Mouse (Mus musculus): ENCODE measurements around the gene Serp2.

The Serp2 gene

GRCm38 (mm10) chr14:76527758-76528313, 28.9 kb downstream of the Serp2 start:
- in situ Hi-C loops (cut with MboI; ENCODE audit: low sequenced_read_pairs): no loop called here

GRCm38 (mm10) chr14:76527030-76527719, 29.5 kb downstream of the Serp2 start:
- in situ Hi-C loops (cut with MboI; ENCODE audit: low sequenced_read_pairs): no loop called here

DNA sequence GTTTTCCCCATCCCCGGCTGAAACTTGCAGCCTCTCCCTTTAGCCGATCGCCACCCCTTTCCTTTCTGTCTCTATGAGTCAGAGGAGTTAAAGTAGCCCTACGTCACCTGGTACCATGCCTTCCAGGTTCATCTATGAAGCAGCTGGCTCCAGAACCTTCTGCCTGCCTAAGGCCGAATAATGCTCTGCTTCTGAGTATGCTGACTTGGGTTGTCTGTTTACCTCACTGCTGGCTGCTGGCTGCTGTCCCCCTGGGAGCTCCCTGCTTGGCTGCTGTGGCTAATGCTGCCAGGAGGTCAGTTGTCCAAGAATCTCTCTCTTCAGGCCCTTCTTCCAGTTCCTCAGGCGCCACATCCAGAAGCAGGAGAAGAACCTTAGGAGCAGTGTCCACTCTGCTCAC, 30.2 kb downstream of the Serp2 start:
- in situ Hi-C loops (cut with MboI; ENCODE audit: low sequenced_read_pairs): no loop called here

- in situ Hi-C loops (cut with MboI; ENCODE audit: low sequenced_read_pairs): no loop called here
These were observed 33.3 kb downstream of the Serp2 start for GRCm38 (mm10) chr14:76523344-76523743.

- in situ Hi-C loops (cut with MboI; ENCODE audit: low sequenced_read_pairs): no loop called here
These were observed 35.4 kb downstream of the Serp2 start for GRCm38 (mm10) chr14:76521308-76521707.

DNA sequence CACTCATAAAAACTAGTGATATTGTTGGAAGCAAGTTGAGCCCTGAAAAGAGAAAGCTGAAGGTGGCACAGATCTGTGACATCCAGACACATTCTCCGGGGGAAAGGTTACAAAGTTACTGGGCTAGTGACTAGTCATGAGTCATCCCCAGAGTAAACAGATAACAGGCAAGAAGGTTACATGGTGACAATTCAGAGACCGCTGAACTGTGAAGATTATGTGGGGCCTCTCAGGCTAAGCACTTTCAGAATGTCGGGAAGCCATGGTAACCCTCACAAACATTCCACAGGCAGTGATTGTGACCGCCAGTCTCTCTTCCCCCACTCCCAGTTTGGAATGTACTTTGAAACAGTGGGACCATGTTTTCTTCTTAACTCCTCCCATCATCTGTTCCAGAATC, 36.1 kb downstream of the Serp2 start:
- in situ Hi-C loops (cut with MboI; ENCODE audit: low sequenced_read_pairs): no loop called here

DNA sequence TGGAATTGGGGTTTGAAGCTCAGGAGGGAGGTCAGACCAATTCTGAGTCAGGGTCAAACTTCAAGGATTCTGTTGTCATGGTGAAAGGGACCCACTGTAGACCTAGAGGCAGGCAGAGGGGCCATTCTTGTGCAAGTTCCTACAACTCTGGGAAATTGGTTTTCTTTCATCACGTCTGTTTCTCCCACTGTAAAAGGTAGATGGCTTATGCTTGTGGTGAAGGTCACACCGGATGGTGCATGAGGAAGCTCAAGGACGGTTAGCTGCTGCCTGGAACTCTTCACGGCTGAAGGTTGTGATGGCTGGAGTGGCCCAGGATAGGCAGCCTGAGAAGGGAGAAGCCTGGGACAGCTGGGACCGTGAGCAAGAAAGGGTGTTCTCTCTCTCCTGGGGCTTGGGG, 38.5 kb downstream of the Serp2 start:
- in situ Hi-C loops (cut with MboI; ENCODE audit: low sequenced_read_pairs): no loop called here

DNA sequence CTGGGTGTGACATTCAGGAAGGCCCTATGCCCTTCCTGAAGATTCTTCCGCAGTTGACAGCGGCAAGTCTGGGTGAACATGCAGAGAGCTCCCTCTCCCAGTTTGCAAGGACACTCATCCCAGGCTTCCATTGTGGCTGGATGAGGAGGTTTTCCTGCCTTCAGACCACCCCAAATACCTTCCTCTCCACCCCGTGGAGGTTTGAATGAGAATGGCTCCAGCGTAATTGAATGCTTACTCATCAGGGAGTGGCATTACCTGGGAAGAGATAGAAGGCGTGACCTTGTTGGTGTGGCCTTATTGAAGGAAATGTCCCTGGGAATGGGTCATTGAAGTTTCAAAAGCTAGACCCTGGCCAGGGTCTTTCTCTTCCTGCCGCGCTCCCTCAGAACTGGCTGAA, 41.1 kb downstream of the Serp2 start:
- in situ Hi-C loops (cut with MboI; ENCODE audit: low sequenced_read_pairs): no loop called here

DNA sequence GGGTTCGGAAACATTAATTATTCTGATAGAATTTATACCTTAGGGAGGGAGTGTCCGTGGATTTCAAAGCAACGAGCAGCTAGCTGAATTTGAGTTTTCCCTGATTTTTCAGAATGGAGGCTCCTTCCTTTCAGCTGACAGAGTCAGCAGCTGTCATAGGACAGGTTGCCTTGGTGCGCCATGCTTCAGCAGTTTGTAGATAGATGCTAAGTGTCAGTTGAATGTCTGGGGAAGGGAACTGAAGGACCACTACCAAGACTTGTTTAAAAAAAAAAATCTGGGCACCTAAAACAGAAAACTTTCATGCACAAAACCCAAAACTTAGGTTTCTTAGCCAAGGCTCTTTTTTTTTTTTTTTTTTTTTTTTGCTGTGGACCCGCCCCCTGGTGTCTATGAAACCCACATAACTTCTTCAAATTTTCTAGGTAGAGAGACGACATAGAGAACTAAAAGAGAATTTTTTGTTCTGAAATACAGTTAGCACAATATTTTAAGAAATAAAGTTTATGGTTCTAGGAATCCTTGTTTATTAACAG, 42.6 kb downstream of the Serp2 start:
- in situ Hi-C loops (cut with MboI; ENCODE audit: low sequenced_read_pairs): no loop called here

DNA sequence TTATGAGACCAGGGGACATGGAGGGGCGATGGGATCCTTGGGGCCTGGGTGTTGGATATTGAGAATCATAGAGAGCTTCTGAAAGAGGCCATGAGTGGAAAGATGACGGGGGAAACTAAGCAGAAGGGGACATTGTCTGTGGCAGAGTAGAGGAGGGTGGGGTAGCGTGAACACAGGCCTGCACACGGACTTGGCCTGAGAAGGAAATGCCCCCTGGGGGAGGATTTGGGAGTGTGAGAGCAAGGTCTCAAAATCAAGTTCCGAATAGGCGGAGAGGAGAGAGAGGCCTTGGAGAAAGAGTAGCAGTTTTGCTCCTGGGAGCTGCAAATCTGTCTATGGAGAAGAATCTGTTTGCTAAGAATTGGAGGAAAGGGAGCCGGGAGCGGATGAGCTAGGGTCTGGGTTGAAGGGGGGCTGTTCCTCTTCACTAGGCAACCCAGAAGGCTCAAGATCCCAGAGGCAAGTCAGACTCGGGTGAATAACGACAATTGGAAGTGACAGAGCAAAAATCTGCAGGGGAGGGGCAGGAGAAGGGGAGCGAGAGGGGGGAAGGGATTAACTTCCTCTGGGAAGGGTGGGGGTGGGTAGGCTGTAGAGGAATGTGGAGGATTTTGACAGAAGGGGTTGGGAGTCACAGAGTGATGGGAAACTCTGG, 43.2 kb downstream of the Serp2 start:
- in situ Hi-C loops (cut with MboI; ENCODE audit: low sequenced_read_pairs): no loop called here

DNA sequence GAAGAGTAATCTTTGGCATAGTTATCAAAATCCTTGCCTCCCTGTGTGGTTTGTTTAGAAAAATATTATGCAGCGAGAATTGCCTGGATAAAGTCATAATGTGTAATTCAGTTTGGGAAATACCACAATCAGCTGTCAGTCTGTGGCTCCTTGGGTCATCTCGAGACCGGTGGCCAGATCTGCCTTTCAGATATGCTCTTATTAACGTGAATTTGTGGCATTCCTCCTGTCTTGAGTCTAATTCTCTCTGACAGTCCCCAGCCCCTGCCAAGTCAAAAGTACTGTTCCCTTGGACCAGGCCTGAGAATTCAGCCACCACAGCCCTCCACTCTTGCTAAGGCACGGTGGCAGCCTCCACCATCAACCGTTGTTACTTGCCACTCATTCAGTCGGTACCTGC, 44.7 kb downstream of the Serp2 start:
- in situ Hi-C loops (cut with MboI; ENCODE audit: low sequenced_read_pairs): no loop called here

GRCm38 (mm10) chr14:76508701-76509100, 48.0 kb downstream of the Serp2 start:
- in situ Hi-C loops (cut with MboI; ENCODE audit: low sequenced_read_pairs): loop anchor here (5.0 kb wide), 1 partner anchor 494 kb away; no protein-coding TSS in a partner anchor

GRCm38 (mm10) chr14:76507804-76508500, 48.7 kb downstream of the Serp2 start:
- in situ Hi-C loops (cut with MboI; ENCODE audit: low sequenced_read_pairs): loop anchor here (5.0 kb wide), 1 partner anchor 494 kb away; no protein-coding TSS in a partner anchor

DNA sequence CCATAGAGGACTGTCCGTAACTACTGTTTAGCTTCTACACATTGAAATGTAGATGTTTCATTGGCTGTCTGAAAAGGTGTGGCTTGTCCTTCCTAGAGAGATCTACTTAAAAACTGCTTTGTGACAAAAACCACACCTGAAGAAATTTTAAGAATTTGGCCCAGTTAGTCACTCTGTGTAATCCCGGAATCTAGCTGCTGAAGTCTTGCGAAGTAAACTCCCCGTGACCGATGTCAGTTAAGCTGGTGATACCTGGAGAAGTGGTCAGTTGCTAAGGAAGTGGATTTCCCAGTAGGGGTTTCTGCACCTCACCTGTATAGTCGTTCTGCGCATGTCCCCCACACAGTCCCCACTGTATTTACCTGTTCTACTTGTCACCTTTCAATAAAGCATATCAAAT, 49.3 kb downstream of the Serp2 start:
- in situ Hi-C loops (cut with MboI; ENCODE audit: low sequenced_read_pairs): loop anchor here (5.0 kb wide), 1 partner anchor 495 kb away; no protein-coding TSS in a partner anchor

- in situ Hi-C loops (cut with MboI; ENCODE audit: low sequenced_read_pairs): loop anchor here (5.0 kb wide), 1 partner anchor 496 kb away; no protein-coding TSS in a partner anchor
These were observed 50.1 kb downstream of the Serp2 start for GRCm38 (mm10) chr14:76506425-76507205.

- in situ Hi-C loops (cut with MboI; ENCODE audit: low sequenced_read_pairs): loop anchor here (5.0 kb wide), 1 partner anchor 497 kb away; no protein-coding TSS in a partner anchor
These were observed 51.1 kb downstream of the Serp2 start for GRCm38 (mm10) chr14:76505439-76506220.

- in situ Hi-C loops (cut with MboI; ENCODE audit: low sequenced_read_pairs): loop anchor here (5.0 kb wide), 1 partner anchor 497 kb away; no protein-coding TSS in a partner anchor
These were observed 51.6 kb downstream of the Serp2 start for GRCm38 (mm10) chr14:76505101-76505438.

GRCm38 (mm10) chr14:76504121-76504737, 52.5 kb downstream of the Serp2 start:
- in situ Hi-C loops (cut with MboI; ENCODE audit: low sequenced_read_pairs): no loop called here

- in situ Hi-C loops (cut with MboI; ENCODE audit: low sequenced_read_pairs): no loop called here
These were observed 53.3 kb downstream of the Serp2 start for GRCm38 (mm10) chr14:76503231-76503851.

Data from CH12F3 (cell line).